Mouse (Mus musculus) cerebellum, adult 2 months (tissue): ENCODE measurements around the gene Ccl22.

Experiments
- CTCF ChIP-seq: fragments of 200-500 bp; IDR thresholded peaks from 2 replicates; pipeline ENCODE4 v1.5.1; 2011; ENCODE audit warnings: low read depth, mild to moderate bottlenecking, control low read depth, low read length, moderate library complexity, borderline replicate concordance; ENCODE audit not compliant: insufficient read depth
- POLR2A ChIP-seq: fragments of 200-500 bp; IDR thresholded peaks from 2 replicates; pipeline ENCODE4 v1.6.1; 2011; ENCODE audit warnings: low read length, control low read depth, borderline replicate concordance; ENCODE audit not compliant: insufficient read depth

- TF ChIP-seq CTCF = no peak
- no peak for TF ChIP-seq POLR2A
These were observed 47.4 kb upstream of the Ccl22 start for GRCm38 (mm10) chr8:94697956-94698355.
